Mouse (Mus musculus) CD8-positive naive resting alpha-beta T cell, adult 2 months (primary cell): ENCODE results near the gene Nutf2-ps1.
A peak's percentile ranks its signal among the peaks of the same experiment; 100 is the strongest.

Source experiments
- DNase-seq, 2 experiments: peaks; one replicate each; pipeline ENCODE4 v3.0.0; 2022; ENCODE audit warnings: low read depth in 2 of 2, low spot score in 2 of 2

Nutf2-ps1 gene

GRCm38 (mm10) chr19:53571056-53571455 lies 17.8 kb downstream of the Nutf2-ps1 start:
- no peak for DNase-seq

GRCm38 (mm10) chr19:53568553-53568952 lies 20.3 kb downstream of the Nutf2-ps1 start:
- DNase-seq, result no peak

GRCm38 (mm10) chr19:53567864-53568263 lies 21.0 kb downstream of the Nutf2-ps1 start:
- no peak for DNase-seq

- no peak for DNase-seq
These were observed 23.1 kb downstream of the Nutf2-ps1 start for GRCm38 (mm10) chr19:53565565-53566277.

- DNase-seq, result no peak
These were observed 24.7 kb downstream of the Nutf2-ps1 start for GRCm38 (mm10) chr19:53564174-53564573.

- no peak for DNase-seq
These were observed 28.4 kb downstream of the Nutf2-ps1 start for GRCm38 (mm10) chr19:53560436-53560835.

- DNase-seq, result peak in 1 of 2 experiments; percentile 25
These were observed 31.5 kb downstream of the Nutf2-ps1 start for GRCm38 (mm10) chr19:53557267-53557936.

GRCm38 (mm10) chr19:53556841-53557240 lies 32.0 kb downstream of the Nutf2-ps1 start:
- DNase-seq, result no peak

GRCm38 (mm10) chr19:53554981-53555616 lies 33.8 kb downstream of the Nutf2-ps1 start:
- DNase-seq, result no peak

GRCm38 (mm10) chr19:53554402-53554801 lies 34.5 kb downstream of the Nutf2-ps1 start:
- DNase-seq, result no peak

GRCm38 (mm10) chr19:53552795-53553194 lies 36.1 kb downstream of the Nutf2-ps1 start:
- DNase-seq, result no peak

GRCm38 (mm10) chr19:53552216-53552786 lies 36.6 kb downstream of the Nutf2-ps1 start:
- DNase-seq, result no peak

GRCm38 (mm10) chr19:53550972-53551371 lies 37.9 kb downstream of the Nutf2-ps1 start:
- no peak for DNase-seq

GRCm38 (mm10) chr19:53547597-53547996 lies 41.3 kb downstream of the Nutf2-ps1 start:
- DNase-seq, result no peak

- no peak for DNase-seq
These were observed 43.8 kb downstream of the Nutf2-ps1 start for GRCm38 (mm10) chr19:53544923-53545561.

GRCm38 (mm10) chr19:53543602-53544001 lies 45.3 kb downstream of the Nutf2-ps1 start:
- no peak for DNase-seq

GRCm38 (mm10) chr19:53539296-53539695 lies 49.6 kb downstream of the Nutf2-ps1 start:
- DNase-seq, result no peak

GRCm38 (mm10) chr19:53538796-53539195 lies 50.1 kb downstream of the Nutf2-ps1 start:
- DNase-seq, result no peak
